Mouse (Mus musculus) embryonic stem cell, embryonic (primary cell): ENCODE measurements around the gene Selenos.

Source experiments
- CTCF ChIA-PET, 4 experiments: fragments of 300-600 bp in 2 of 4; fragments of 350-600 bp in 2 of 4; sonication (Branson Sonifier 250); formaldehyde crosslinking; loops; one replicate each; lab custom pipeline; 2022; ENCODE audit warnings: inconsistent platforms in 2 of 4; lab: Charles Lee
- POLR2A ChIA-PET, 4 experiments: fragments of 300-600 bp in 2 of 4; fragments of 350-600 bp in 2 of 4; sonication (Branson Sonifier 250); formaldehyde crosslinking; loops; one replicate each; lab custom pipeline; 2022; ENCODE audit warnings: antibody characterized with exemption in 4 of 4, inconsistent platforms in 1 of 4; lab: Charles Lee

Gene Selenos

DNA sequence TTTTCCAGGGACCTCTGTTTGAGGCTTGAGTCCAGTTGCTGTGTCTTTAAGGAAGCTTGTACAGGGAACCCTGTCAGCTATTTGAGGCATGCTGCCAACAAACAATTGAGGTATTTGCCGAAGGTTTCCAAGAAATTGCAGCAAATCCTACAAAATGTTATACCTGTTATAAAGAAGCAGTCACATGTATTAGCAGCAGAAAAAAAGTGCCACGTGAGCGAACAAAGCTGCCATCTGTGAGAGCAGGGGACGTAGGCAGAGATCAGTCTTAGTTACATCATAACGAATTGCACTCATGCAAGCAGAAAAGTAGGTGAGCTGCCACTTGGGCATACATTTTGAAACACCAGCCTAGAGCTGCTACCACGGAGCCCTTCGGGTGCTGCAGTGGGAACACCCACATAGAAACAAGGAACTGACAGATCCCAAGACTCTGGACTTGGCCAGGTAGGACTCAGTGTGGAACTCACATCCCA, 27.2 kb downstream of the Selenos start:
- ChIA-PET POLR2A (interaction anchor here in 2 of 4 experiments (0.6 to 1.7 kb wide), 3 partner anchors 27 to 195 kb away, joined by 3 to 4 read pairs (median 3); partner anchors contain the start of gene Selenos (in 1 of the 2)), CTCF (interaction anchor here in 1 of 4 experiments (1.0 kb wide), 1 partner anchor 27 kb away, joined by 13 read pairs; the partner anchor contains the start of gene Selenos)

DNA sequence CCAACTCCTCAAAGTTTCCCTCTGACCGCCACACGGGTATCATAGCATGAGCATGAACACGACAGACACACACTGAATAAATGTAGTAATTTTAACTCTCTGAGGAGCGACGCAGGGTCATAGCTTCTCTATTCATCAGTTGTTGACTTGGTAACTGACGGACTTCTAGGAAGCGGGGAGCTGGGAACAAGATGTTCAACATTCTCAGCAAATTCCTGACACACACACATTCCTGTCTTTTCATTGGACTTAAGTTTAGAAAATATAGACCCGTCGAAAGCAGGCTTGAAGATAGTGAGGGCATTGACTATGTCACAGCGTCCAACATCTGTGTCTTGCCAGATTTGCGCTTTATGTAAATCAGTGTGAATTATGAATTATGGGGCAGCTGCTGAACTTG, 27.8 kb downstream of the Selenos start:
- CTCF ChIA-PET = interaction anchor here in 1 of 4 experiments (0.9 kb wide), 1 partner anchor 553 kb away, joined by 3 read pairs; no protein-coding TSS in a partner anchor
- POLR2A ChIA-PET = interaction anchor here in 2 of 4 experiments (1.5 to 1.7 kb wide), 2 partner anchors 28 to 193 kb away, joined by 3 to 4 read pairs; partner anchors contain the start of gene Selenos (in 1 of the 2)

DNA sequence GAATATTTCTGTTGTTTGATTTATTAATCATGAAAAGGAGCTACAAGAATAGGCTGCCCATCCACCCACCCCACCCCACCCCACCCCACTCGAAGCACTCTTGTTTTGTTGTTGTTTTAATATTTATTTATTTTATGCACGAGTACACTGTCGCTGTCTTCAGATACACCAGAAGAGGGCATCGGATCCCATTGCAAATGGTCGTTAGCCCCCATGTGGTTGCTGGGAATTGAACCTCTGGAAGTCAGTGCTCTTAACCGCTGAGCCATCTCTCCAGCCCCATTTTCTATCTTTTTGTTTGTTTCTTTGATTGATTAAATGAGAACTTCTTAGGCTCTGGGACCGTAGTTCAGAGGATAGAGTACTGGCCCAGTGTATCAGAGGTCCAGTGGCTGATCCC, 28.5 kb downstream of the Selenos start:
- ChIA-PET CTCF (interaction anchor here in 2 of 4 experiments (0.6 to 0.9 kb wide), 2 partner anchors 83 to 552 kb away, joined by 3 read pairs; no protein-coding TSS in a partner anchor), POLR2A (interaction anchor here in 3 of 4 experiments (0.6 to 1.7 kb wide), 5 partner anchors 26 to 192 kb away, joined by 3 to 10 read pairs (median 3); partner anchors contain the start of gene Selenos (in 1 of the 3))

DNA sequence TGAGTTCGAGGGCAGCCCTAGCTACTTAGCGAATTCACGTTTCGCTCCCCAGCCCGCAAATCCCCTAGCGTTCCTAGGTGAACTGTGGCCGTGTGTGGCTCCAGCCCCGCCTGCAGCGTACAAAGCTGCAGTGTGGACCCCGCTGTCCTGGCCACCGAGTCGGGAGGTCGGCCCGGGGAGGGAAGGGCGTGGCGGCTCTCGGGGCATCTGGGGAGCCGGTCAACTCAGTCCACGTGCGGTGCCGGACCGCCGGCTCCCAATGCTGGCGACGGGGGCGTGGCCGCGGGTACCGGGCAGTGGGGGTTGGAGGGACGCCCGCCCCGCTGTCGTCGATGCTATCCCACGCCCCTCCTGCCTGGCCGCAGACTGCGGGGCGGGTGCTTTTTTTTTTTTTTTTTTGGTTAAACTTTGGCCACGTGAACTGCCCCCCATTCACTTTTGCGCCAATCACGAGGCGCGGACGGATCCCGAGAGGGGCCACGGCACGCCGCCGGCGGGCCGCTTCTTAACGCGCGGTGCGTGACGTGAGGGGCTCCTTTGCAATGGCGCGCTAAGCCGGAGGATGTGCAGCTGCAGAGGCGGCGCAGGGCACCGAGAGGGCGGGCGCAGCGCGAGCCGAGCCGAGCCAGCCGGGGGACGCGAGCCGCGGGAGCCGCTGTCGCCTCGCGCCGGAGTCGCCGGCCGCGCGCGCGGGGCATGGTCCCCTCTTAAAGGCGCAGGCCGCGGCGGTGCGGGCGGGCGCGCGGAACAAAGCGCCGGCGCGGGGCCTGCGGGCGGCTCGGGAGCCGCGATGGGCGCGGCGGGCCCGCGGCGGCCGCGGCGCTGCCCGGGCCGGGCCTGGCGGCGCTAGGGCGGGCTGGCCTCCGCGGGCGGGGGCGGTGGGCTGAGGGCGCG, 29.8 kb downstream of the Selenos start, which contains the start of gene Chsy1:
Chsy1 (plus strand) TSS at position 555 of the 894 bp plus-strand sequence.
- ChIA-PET CTCF (interaction anchor here (0.6 to 1.1 kb wide), 7 partner anchors 9 to 396 kb away, joined by 3 to 10 read pairs (median 4); no protein-coding TSS in a partner anchor), POLR2A (interaction anchor here in 3 of 4 experiments (0.5 to 1.8 kb wide), 11 partner anchors 11 to 438 kb away, joined by 3 to 11 read pairs (median 3); partner anchors contain the start of gene Selenos (in 1 of the 3))

DNA sequence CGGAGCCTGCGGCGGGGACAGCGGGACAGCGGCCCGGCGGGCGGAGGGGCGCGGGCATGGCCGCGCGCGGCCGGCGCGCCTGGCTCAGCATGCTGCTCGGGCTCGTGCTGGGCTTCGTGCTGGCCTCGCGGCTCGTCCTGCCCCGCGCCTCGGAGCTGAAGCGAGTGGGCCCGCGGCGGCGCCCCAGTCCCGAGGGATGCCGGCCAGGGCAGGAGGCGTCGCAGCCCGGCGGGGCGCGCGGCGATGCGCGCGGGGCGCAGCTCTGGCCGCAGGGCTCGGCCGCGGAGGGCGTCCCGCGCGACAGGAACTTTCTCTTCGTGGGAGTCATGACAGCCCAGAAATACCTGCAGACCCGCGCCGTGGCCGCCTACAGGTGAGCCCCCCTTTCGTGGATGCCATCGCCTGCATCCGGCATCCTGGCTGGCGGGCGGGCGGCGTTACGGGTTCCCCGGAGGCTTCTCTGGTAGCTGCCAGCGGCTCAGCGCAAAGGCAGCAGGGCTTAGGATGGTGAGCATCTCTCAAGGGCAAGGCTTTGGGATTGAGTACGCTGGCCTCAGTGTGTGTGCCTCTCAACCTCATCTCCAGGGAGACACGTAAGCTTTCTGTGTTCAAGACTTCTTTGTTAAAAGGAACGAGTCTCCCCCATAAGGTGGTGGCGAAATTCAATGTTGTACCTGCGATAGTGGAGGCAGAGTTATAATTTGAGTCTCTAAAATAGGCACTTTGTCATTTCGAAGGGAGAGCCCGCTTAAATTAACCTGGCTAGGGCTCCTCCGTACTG, 30.6 kb downstream of the Selenos start:
- CTCF ChIA-PET = interaction anchor here (0.6 to 1.1 kb wide), 4 partner anchors 10 to 396 kb away, joined by 3 to 10 read pairs (median 4); no protein-coding TSS in a partner anchor
- POLR2A ChIA-PET = interaction anchor here (0.5 to 1.8 kb wide), 13 partner anchors 8 to 660 kb away, joined by 3 to 11 read pairs (median 3); partner anchors contain the start of gene Selenos (in 1 of the 4)

DNA sequence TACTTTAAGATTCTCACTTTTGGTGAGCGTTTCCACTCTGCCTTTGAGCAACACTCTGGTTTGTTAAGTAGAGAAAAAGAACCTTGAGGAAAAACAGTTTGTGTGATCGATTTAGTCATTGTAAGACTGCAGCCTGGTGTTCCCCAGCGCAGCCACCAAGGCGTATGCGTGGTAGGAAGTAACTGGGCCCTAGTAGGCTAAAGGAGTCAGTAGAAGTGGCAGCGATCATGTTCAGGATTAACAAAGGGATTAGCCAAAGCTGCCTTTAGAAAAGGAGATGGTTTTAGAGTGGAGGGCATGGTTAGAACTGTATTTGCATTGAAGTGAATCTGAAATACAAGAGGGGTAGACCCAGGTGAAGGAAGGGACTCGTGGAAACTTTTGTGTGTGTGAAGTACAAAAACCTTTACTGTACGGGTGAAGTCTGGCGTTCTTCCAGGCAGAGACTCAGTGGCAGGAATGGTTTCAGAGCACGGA, 31.2 kb downstream of the Selenos start:
- POLR2A ChIA-PET = interaction anchor here (0.5 to 1.8 kb wide), 11 partner anchors 8 to 661 kb away, joined by 3 to 11 read pairs (median 3); partner anchors contain the start of gene Selenos (in 1 of the 4)
- CTCF ChIA-PET = no interaction called here

DNA sequence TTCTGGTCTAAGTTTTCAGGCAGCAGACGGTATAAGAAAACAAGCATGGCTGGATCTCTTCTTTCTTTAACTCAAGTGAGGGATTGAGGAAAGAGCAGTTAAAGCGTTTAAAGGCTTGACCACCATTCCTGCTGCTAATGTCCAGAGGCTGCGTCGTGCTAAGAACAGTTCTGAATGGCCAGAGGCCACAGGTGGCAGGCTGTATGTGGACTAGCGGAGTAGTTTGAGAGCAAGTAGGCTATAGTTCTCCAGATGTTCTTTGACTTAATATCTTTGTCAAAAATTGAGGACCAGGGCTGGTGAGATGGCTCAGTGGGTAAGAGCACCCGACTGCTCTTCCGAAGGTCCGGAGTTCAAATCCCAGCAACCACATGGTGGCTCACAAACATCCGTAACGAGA, 31.8 kb downstream of the Selenos start:
- POLR2A ChIA-PET = interaction anchor here in 2 of 4 experiments (1.1 to 1.8 kb wide), 4 partner anchors 8 to 38 kb away, joined by 3 to 11 read pairs (median 4); partner anchors contain the start of gene Selenos (in 1 of the 2)
- CTCF ChIA-PET = no interaction called here

DNA sequence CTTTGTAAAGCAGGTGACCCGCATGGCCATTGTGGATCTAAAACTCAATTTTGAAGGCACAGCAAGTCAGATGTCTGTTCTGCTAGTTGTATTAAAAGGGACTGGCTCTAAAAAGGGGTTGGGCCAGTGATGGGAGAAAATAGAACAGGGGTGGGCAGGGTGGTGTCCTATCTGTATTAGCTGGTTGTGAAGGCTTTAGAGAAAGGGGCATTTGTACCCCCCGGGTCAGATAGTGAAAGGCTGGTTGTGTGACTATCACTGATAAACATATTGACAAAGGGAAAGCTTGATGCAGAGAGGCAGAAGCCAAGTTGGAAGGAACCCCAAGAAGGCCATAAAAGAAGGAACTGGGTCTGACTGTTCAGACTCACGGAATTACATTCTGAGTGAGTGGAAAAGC, 34.1 kb downstream of the Selenos start:
- POLR2A ChIA-PET = interaction anchor here in 1 of 4 experiments (0.9 to 1.5 kb wide), 3 partner anchors 11 to 80 kb away, joined by 3 to 6 read pairs (median 5); partner anchors contain the start of gene Selenos
- CTCF ChIA-PET = interaction anchor here in 1 of 4 experiments (1.2 kb wide), 1 partner anchor 11 kb away, joined by 4 read pairs; no protein-coding TSS in a partner anchor

DNA sequence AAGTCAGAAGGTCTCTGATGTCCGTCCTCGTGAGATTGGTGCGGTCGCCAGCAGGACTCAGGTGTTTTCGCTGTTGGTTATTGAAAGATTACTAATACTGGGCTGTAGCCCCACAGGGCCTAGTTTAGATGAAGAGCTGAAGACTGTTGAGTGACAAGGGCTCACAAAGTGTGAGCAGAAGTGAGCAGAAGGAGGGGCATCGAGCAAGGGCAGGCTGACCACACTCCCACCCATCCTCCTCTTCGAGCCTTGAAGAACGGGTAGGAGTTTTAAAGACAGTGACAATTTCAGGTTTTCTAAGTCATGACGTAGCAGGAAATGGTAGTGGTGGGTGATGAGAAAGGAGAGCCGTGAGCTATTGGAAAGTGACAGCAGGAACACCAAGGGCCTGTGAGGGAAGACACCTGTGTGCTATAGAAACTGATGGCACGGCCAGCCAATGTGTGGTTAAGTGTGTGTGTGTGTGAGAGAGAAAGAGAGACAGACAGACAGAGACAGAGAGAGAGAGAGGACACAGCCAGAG, 36.4 kb downstream of the Selenos start:
- ChIA-PET CTCF (no interaction called here), POLR2A (interaction anchor here in 2 of 4 experiments (0.9 to 1.0 kb wide), 2 partner anchors 14 to 37 kb away, joined by 3 read pairs; partner anchors contain the start of gene Selenos (in 1 of the 2))

DNA sequence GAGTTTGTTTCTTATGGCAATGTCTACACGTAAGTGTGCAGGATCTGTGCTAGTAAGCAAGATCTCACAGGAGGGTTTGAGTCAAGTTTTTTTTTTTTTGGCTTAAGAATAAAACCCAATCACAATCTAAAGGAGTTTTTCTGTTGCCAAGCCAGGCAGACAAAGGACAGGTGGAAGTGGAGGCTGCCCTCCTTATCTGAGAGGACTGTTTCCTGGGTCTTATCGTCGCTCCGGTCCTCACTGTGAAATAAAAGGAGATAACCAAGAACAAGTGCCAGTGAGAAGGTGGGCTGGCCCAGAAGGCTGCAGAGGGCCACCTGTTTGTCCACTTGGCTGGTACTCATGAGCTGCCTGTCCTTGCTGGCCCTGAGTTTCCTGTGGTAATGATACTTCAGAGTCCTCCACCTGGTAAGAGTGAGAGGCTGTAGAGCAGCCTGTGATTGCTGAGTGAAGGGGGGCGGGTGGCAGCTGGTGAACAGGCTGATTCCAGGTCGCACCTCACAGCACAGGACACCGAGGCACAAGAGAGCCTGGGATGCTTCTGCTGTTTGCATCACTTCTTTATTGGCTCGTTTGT, 37.5 kb downstream of the Selenos start:
- ChIA-PET POLR2A (interaction anchor here in 2 of 4 experiments (0.9 to 1.6 kb wide), 5 partner anchors 11 to 38 kb away, joined by 3 to 6 read pairs (median 4); partner anchors contain the start of gene Selenos (in 1 of the 2)), CTCF (no interaction called here)

DNA sequence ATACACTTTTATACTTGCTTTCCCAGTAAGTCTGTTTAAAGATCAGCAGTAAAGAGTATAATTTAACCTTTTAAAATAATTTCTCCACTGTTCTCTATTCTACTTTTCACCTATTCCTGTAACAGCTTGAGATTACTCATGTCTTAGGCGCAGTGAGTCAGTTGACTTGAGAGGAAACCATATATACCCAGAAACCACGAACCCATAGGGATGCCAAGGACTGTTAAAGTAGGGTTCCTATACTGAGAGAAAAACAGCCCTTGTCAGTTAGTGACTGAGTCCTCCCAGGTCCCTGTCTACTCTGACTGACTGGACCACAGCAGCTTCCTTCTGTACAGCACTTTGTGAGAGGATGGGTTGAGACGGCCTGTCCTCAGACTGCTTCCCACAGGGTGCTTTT, 38.6 kb downstream of the Selenos start:
- CTCF ChIA-PET = no interaction called here
- POLR2A ChIA-PET = interaction anchor here in 1 of 4 experiments (0.8 to 1.6 kb wide), 6 partner anchors 8 to 78 kb away, joined by 3 to 6 read pairs (median 4); partner anchors contain the start of gene Selenos

DNA sequence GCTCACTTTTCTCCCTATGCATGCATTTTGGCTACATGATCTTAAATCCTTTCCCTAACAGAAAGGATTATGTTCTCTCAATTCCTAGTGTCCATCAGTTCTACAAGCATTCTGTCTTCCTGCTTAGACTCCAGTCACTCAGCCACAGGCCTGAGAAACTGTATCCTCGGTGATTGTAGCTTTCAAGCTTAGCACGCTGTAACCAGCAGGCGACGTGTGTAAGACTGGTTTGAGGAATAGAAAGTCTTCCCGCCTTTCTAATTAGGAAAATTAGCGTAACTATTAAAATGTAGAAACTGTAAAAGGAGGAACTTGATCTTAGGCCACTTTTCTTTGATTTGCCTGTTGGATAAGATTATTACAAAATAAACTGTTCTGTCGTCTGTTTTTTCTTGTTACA, 39.3 kb downstream of the Selenos start:
- ChIA-PET CTCF (no interaction called here), POLR2A (interaction anchor here in 1 of 4 experiments (0.5 to 1.6 kb wide), 4 partner anchors 8 to 39 kb away, joined by 3 to 5 read pairs (median 4); no protein-coding TSS in a partner anchor)

DNA sequence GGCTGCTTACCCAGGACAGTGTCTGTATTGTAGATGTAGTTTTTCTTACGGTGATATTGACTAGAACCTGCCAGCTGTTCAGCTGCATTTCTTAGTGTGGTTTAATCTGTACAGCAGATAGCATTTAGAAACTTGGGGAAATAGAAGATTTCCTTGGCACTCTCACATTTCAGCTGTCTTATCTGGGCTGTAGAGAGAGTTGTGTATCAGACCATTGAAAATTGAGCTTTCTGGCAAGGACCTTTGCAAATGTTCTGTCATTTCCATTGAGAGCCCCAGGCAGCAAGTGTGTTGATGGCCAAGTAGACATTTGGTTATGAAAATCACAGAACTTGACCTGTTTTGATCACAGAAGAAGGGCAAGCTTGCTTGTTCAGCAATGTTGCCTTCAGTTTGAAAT, 40.7 kb downstream of the Selenos start:
- POLR2A ChIA-PET = interaction anchor here in 2 of 4 experiments (1.0 to 1.4 kb wide), 3 partner anchors 10 to 41 kb away, joined by 3 to 4 read pairs (median 3); partner anchors contain the start of gene Selenos (in 1 of the 2)
- CTCF ChIA-PET = no interaction called here

DNA sequence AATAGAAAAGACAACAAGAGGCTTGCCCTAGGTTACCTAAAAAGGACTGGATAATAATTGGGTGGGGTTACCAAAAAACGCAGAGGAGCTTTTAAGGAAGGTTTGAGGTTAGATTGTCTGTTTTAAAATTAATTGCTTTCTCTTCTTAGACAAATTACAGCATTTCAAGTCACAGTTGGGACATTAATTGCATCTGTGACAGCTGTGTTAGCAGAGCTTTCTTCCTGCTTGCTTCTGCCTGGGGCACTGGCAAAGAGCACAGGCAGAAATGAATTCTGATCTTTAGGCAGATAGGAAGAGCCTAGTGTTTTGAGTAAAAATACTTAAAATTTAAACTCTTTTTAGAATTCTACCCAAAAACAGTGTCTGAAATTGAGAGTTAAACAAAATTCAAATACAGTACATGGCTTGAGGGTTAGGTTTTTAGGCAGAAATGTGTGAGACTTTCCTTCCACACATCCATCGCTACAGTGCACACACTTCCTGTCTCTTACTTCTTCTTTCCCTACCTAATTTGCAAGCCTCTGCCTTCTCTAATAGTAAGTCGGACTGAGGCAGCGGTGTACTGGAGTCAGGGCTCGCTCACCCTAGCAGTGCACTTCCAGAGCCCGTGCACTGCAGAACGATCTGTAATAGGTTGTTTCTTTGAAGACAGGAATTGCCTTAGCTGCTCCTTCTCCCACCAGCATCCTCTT, 41.4 kb downstream of the Selenos start:
- ChIA-PET POLR2A (interaction anchor here in 3 of 4 experiments (0.6 to 1.4 kb wide), 5 partner anchors 10 to 319 kb away, joined by 3 to 4 read pairs (median 3); partner anchors contain the start of gene Selenos (in 1 of the 3)), CTCF (no interaction called here)

DNA sequence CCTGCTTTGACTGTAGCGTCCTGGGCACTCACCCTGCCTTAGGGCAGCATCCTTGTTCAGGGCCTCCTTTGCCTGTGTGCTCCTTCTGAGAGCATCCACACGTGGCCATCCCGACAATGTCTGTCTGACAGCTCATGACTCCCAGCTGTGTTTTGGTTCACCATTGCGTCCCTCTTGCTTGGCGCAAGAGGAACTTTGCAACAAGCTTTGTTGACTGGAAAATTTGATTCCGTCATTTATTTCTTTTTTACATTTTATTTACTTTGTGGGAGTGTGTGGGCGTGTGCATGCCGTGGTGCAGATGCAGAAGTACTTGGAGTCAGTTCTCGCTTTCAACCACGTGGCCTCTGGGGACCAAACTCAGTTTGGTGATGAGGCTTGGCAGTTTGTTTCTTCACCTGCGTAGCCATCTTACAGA, 45.1 kb downstream of the Selenos start:
- POLR2A ChIA-PET = interaction anchor here in 1 of 4 experiments (1.9 kb wide), 1 partner anchor 11 kb away, joined by 6 read pairs; no protein-coding TSS in a partner anchor
- CTCF ChIA-PET = interaction anchor here in 1 of 4 experiments (0.7 kb wide), 1 partner anchor 10 kb away, joined by 4 read pairs; no protein-coding TSS in a partner anchor

DNA sequence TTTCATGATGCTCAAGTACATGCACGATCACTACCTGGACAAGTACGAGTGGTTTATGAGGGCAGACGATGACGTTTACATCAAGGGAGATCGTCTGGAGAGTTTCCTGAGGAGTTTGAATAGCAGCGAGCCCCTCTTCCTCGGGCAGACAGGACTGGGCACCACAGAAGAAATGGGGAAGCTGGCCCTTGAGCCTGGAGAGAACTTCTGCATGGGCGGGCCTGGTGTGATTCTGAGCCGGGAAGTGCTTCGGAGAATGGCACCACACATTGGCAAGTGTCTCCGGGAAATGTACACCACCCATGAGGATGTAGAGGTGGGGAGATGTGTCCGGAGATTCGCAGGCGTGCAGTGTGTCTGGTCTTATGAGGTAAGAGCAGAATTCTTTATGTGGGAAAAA, 45.9 kb downstream of the Selenos start:
- POLR2A ChIA-PET = no interaction called here
- CTCF ChIA-PET = no interaction called here
